14 mouse cellular contexts compared by ENCODE assay signal in the genomic region with DNA sequence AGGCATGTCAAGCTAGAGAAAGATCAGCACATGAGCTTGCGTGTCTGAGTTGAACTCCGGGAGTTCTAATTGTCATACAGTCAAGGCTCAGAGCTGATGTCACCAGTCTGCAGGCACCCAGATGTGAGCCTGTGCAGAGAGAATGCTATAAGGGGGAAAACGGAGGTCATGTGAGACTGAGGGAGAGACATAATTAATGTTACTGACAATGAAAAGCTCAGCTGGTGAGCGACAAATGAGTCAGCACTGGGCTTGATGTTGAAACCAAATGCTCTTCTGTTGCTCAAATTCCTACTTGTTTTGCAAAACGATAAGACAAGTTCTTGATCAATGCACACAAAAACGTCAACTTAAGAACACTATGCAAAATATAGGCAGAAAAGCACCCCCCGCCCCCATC.
A peak's percentile ranks its signal among the peaks of the same experiment; 100 is the strongest.
DNase-seq lines count a peak whose midpoint lies in the region; ATAC-seq and TF ChIP-seq lines count a peak whose summit lies in the region.
"Had no signal": no experiment of that assay in that cellular context is flagged by ENCODE, and none has a peak within 500 bp of the region (broad histone marks: within the 10 kb centered on the region; RNA-seq: fewer than 3 reads in every experiment).

No protein-coding gene starts in this region.

- no peak for TF ChIP-seq CTCF in bone marrow macrophage, adult 2 months (IDR thresholded peaks at IDR 0.05; ENCODE audit: low read depth, low read length)

- WGBS in limb, embryonic 14.5 days = 68% methylated on average over 7 of the region's 7 CpGs
- 84% methylated on average over 7 of the region's 7 CpGs for WGBS in limb, embryonic 10.5 days
- 70% methylated on average over 7 of the region's 7 CpGs for WGBS in midbrain, embryonic 16.5 days

- TF ChIP-seq POLR2A in limb, embryonic 14.5 days (IDR thresholded peaks at IDR 0.05; ENCODE audit: borderline replicate concordance, extremely low read depth, insufficient read depth, insufficient read length) = no peak
- no peak for TF ChIP-seq POLR2A in bone marrow macrophage, adult 2 months (IDR thresholded peaks at IDR 0.05; ENCODE audit: borderline replicate concordance, low read depth, low read length)

- H3K36me3 ChIP-seq in limb, embryonic 14.5 days (ENCODE audit: control insufficient read depth, insufficient read depth, low read length) = no peaks in the 10 kb centered on the region
- H3K36me3 ChIP-seq in limb, embryonic 10.5 days = no peaks in the 10 kb centered on the region
- H3K36me3 ChIP-seq in midbrain, embryonic 16.5 days (ENCODE audit: control insufficient read depth, insufficient read depth, low read length) = no peaks in the 10 kb centered on the region
- H3K36me3 ChIP-seq: hindbrain, embryonic 13.5 days had no signal

- no peak for ATAC-seq in limb, embryonic 14.5 days (ENCODE audit: low FRiP score, low read depth)
- ATAC-seq in megakaryocyte, adult 5-6 weeks (ENCODE audit: poor library complexity, severe bottlenecking) = peak; percentile 81
- no peak for ATAC-seq in midbrain, embryonic 16.5 days
- ATAC-seq: intestine, postnatal 0 days had no signal

- no peaks in the 10 kb centered on the region for H3K27me3 ChIP-seq in limb, embryonic 14.5 days (ENCODE audit: control insufficient read depth, insufficient read depth, low read length)
- H3K27me3 ChIP-seq in limb, embryonic 10.5 days (ENCODE audit: low read depth, poor library complexity, severe bottlenecking) = no peaks in the 10 kb centered on the region
- no peaks in the 10 kb centered on the region for H3K27me3 ChIP-seq in midbrain, embryonic 16.5 days (ENCODE audit: control insufficient read depth, insufficient read depth, low read depth, low read length)
- H3K27me3 ChIP-seq: hindbrain, embryonic 13.5 days had no signal

- no peak overlapping the region for H3K27ac ChIP-seq in limb, embryonic 14.5 days (replicated peaks; ENCODE audit: low read depth, low read length)
- H3K27ac ChIP-seq in limb, embryonic 10.5 days = no peak overlapping the region
- H3K27ac ChIP-seq in bone marrow macrophage, adult 2 months (ENCODE audit: insufficient read depth, low read depth, low read length) = peak overlapping the region; percentile 46
- no peak overlapping the region for H3K27ac ChIP-seq in midbrain, embryonic 16.5 days (ENCODE audit: low read length)
- H3K27ac ChIP-seq: hindbrain, embryonic 13.5 days; liver, embryonic 14.5 days had no signal

- H3K4me3 ChIP-seq in limb, embryonic 14.5 days (replicated peaks; ENCODE audit: low read length) = no peak overlapping the region
- no peak overlapping the region for H3K4me3 ChIP-seq in limb, embryonic 10.5 days
- H3K4me3 ChIP-seq in bone marrow macrophage, adult 2 months (ENCODE audit: insufficient read depth, low read length) = no peak overlapping the region
- no peak overlapping the region for H3K4me3 ChIP-seq in midbrain, embryonic 16.5 days (ENCODE audit: low read depth, low read length)
- H3K4me3 ChIP-seq: hindbrain, embryonic 13.5 days had no signal

- no peak overlapping the region for H3K4me2 ChIP-seq in limb, embryonic 14.5 days (replicated peaks; ENCODE audit: low read depth, low read length, severe bottlenecking)
- H3K4me2 ChIP-seq in midbrain, embryonic 16.5 days (ENCODE audit: low read length) = no peak overlapping the region
- H3K4me2 ChIP-seq: hindbrain, embryonic 13.5 days had no signal

- peak; percentile 19 for DNase-seq in limb, embryonic 14.5 days (ENCODE audit: low spot score)
- no peak for DNase-seq in limb, embryonic 10.5 days (ENCODE audit: low spot score)
- DNase-seq in NIH3T3 (ENCODE audit: low read depth) = peak; percentile 27
- DNase-seq in kidney, postnatal 25 days = no peak
- no peak for DNase-seq in urinary bladder, adult 18-20 months (ENCODE audit: low spot score in 2 of 2)
- DNase-seq: cerebellum, postnatal 10 days; kidney, postnatal 14 days; lung, postnatal 4 days had no signal

- H3K9me3 ChIP-seq in limb, embryonic 14.5 days (ENCODE audit: control insufficient read depth, low read length) = no peaks in the 10 kb centered on the region
- no peaks in the 10 kb centered on the region for H3K9me3 ChIP-seq in limb, embryonic 10.5 days (replicated peaks)
- H3K9me3 ChIP-seq in midbrain, embryonic 16.5 days (replicated peaks; ENCODE audit: control insufficient read depth, low read length, poor library complexity, severe bottlenecking) = no peaks in the 10 kb centered on the region
- H3K9me3 ChIP-seq: hindbrain, embryonic 13.5 days had no signal

- no peak overlapping the region for H3K9ac ChIP-seq in limb, embryonic 14.5 days (ENCODE audit: low read depth, low read length, severe bottlenecking)
- H3K9ac ChIP-seq in midbrain, embryonic 16.5 days (ENCODE audit: low read depth, low read length) = no peak overlapping the region
- H3K9ac ChIP-seq: hindbrain, embryonic 13.5 days; liver, embryonic 14.5 days had no signal

- no peaks in the 10 kb centered on the region for H3K4me1 ChIP-seq in limb, embryonic 14.5 days (ENCODE audit: control insufficient read depth, insufficient read depth, low read length)
- H3K4me1 ChIP-seq in limb, embryonic 10.5 days = no peaks in the 10 kb centered on the region
- peaks cover 22% of the 10 kb centered on the region for H3K4me1 ChIP-seq in bone marrow macrophage, adult 2 months (ENCODE audit: control insufficient read depth, insufficient read depth, low read length)
- H3K4me1 ChIP-seq in midbrain, embryonic 16.5 days (ENCODE audit: control insufficient read depth, insufficient read depth, low read length) = no peaks in the 10 kb centered on the region
- H3K4me1 ChIP-seq: hindbrain, embryonic 13.5 days had no signal

Comparison
In these comparisons a context has a peak if more than half of its experiments do, and no peak if none do; other contexts are left out.
1. DNase-seq: peak in limb, embryonic 14.5 days (single experiment) and NIH3T3 (single experiment); none in limb, embryonic 10.5 days (single experiment), kidney, postnatal 25 days (0 of 2) and urinary bladder, adult 18-20 months (0 of 2).